8 mouse cellular contexts compared by ENCODE assay signal in genomic region chr2:103743988-103744387, GRCm38 (mm10). TPM values are rescaled to one million over a fixed set of nuclear protein-coding genes. Genes with fewer than 3 reads are reported as not detected.
DNase-seq lines count a peak whose midpoint lies in the region; TF ChIP-seq lines count a peak whose summit lies in the region.

No protein-coding gene starts in this region.

- intact Hi-C loops in heart, postnatal 14 days (cut with DNase I) = loop anchor here (2.0 to 10.0 kb wide), 2 partner anchors 121 to 177 kb away; partner anchors contain the start of gene Abtb2
- intact Hi-C loops in left cerebral cortex, postnatal 36 days (cut with DNase I) = loop anchor here (10.0 kb wide), 1 partner anchor 289 kb away; no protein-coding TSS in a partner anchor

- peak; percentile 37 for DNase-seq in right cerebral cortex, adult 18-20 months
- no peak for DNase-seq in right cerebral cortex, postnatal 36 days (ENCODE audit: low spot score in 2 of 2)
- DNase-seq in adrenal gland, adult 18-20 months (ENCODE audit: low spot score in 2 of 2) = peak; percentile 39 to 43
- DNase-seq in heart, postnatal 14 days = peak; percentile 54 to 74
- peak; percentile 39 to 41 for DNase-seq in left cerebral cortex, postnatal 36 days (ENCODE audit: low spot score in 2 of 2)
- DNase-seq in naive thymus-derived CD4-positive, alpha-beta T cell, adult 2 months (ENCODE audit: low read depth) = peak; percentile 81
- peak; percentile 78 for DNase-seq in thymus, postnatal 25 days

- no peak overlapping the region for H3K27ac ChIP-seq in cortical plate, adult 2 months (ENCODE audit: insufficient read depth, low read length)

- H3K4me1 ChIP-seq in cortical plate, adult 2 months (ENCODE audit: control insufficient read depth, insufficient read depth, low read length) = no peaks in the 10 kb centered on the region; the same call in 1 of the 2 replicates

- TF ChIP-seq CTCF in cortical plate, adult 2 months (IDR thresholded peaks at IDR 0.05; ENCODE audit: extremely low read depth, insufficient read depth, low read length) = peak; percentile 74

- TF ChIP-seq POLR2A in cortical plate, adult 2 months (IDR thresholded peaks at IDR 0.05; ENCODE audit: extremely low read depth, insufficient read depth, low read length) = no peak

- H3K4me3 ChIP-seq in cortical plate, adult 2 months (ENCODE audit: insufficient read depth, low read length) = no peak overlapping the region

RNA-seq across cellular contexts. Expression of gene Nat10, which starts 17.1 kb away (rescaled TPM):
- 10 to 100 TPM; 33.7 to 41.3 TPM for total RNA-seq in adrenal gland, adult 18-20 months (2021)
- polyA plus RNA-seq in cortical plate, adult 2 months (2012; rRNA removed) = 45.3 and 46.7 TPM in 2 replicates
- total RNA-seq in heart, postnatal 14 days (2021) = 10 to 100 TPM; 14.5 to 16.7 TPM
- 10 to 100 TPM; 20.5 to 29.1 TPM for total RNA-seq in left cerebral cortex, postnatal 36 days (2021)

RNA-seq across cellular contexts. Expression of gene Caprin1, which starts 53.5 kb away (rescaled TPM):
- total RNA-seq in adrenal gland, adult 18-20 months (2021) = 100 to 1,000 TPM; 343 to 464 TPM
- 143 and 147 TPM in 2 replicates for polyA plus RNA-seq in cortical plate, adult 2 months (2012; rRNA removed)
- 100 to 1,000 TPM; 211 to 220 TPM for total RNA-seq in heart, postnatal 14 days (2021)
- total RNA-seq in left cerebral cortex, postnatal 36 days (2021) = 100 to 1,000 TPM; 283 to 320 TPM

Comparison
In these comparisons a context has a peak if more than half of its experiments do, and no peak if none do; other contexts are left out.
1. DNase-seq: peak in right cerebral cortex, adult 18-20 months (single experiment), adrenal gland, adult 18-20 months (2 of 2), heart, postnatal 14 days (2 of 2), left cerebral cortex, postnatal 36 days (2 of 2), naive thymus-derived CD4-positive, alpha-beta T cell, adult 2 months (single experiment) and thymus, postnatal 25 days (single experiment); none in right cerebral cortex, postnatal 36 days (0 of 2).